Mouse (Mus musculus): ENCODE results near the gene Lrrc41.

- TF ChIP-seq POLR2A (IDR thresholded peaks at IDR 0.05; ENCODE audit: borderline replicate concordance, control insufficient read depth, low read depth, low read length) (no peak), CTCF (IDR thresholded peaks at IDR 0.05; ENCODE audit: control insufficient read depth, insufficient read depth, low read length) (no peak)
Measured at GRCm38 (mm10) chr4:116096291-116096690, 21.2 kb downstream of the Lrrc41 start.
